Mouse (Mus musculus): ENCODE measurements around the gene Sun2.

GRCm38 (mm10) chr15:79740739-79741138 lies 1.6 kb downstream of the Sun2 start:
- no peak for TF ChIP-seq CTCF (IDR thresholded peaks at IDR 0.05; ENCODE audit: low read depth, low read length)
- no peak for TF ChIP-seq POLR2A (IDR thresholded peaks at IDR 0.05; ENCODE audit: extremely low read depth, insufficient read depth, low read length)

Measured in liver, adult 2 months (tissue).